Mouse (Mus musculus) left cerebral cortex, postnatal 10 days (tissue): ENCODE data around the gene Rasgrf1. TPM values are rescaled to one million over a fixed set of nuclear protein-coding genes. Genes with fewer than 3 reads are reported as not detected.
"Not testable (repeated sequence)": the region's sequence is repeated elsewhere in the genome, so short reads cannot be mapped to it uniquely, and the experiment has no call there.

Experiments used
- DNase-seq, 2 experiments: peaks; one replicate each; pipeline ENCODE4 v3.0.0; 2021 to 2022; ENCODE audit warnings: low spot score in 2 of 2, mixed read lengths in 1 of 2; ENCODE audit errors: extremely low spot score in 1 of 2
- intact Hi-C: fragments of 180-260 bp; cut with DNase I; formaldehyde crosslinking; loops from one replicate; pipeline ENCODE4 v1.15.1; 2025
- total RNA-seq, 2 experiments: library from RNA; stranded (reverse); gene quantifications; 2 replicates each; pipeline ENCODE4 v1.2.3; 2021

The Rasgrf1 gene
- total RNA-seq, 2 experiments from 2014 or later, result 104 to 112 TPM

DNA sequence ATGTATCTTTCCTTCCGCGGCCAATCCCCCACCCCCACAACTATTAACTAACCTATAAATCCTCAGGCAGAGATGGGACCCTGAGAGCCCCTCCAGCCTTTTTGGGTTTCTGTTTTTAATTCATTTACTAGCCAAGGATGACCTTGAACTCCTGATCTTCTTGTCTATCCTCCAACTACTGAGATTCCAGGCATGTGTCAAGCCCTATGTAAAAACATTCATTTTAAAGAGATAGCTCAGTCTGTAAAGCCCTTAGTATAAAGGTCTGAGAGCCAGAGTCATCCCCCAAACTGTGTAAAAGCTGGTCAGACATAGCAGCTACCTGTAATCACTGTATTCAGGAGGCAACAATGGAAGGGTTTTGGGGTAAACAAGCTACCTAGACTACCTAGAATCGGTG lies 146.2 kb downstream of the Rasgrf1 start:
- intact Hi-C loops, result no loop called here

DNA sequence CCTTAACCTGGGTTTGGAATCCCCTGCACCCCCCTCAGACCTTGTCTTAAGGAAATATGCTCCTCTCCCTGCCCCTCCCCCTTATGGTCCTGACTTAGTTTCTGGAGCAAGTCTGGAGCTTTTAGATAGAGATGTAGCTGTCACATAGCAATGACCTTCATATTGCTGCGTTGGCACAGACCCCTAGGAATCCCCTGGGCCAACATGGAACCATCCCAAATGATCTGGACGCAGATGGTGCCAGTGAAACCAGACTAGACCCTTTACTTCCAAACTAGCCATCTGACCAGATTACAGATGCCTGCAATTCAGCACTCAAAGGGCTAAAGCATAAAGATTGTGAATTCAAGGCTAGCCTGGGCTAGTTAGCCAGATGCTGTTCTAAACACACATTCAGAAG lies 147.0 kb downstream of the Rasgrf1 start:
- intact Hi-C loops, result no loop called here
- DNase-seq, result no peak

More for the DNA sequence above, 146.2 kb downstream of the Rasgrf1 start:
- DNase-seq, result no peak

DNA sequence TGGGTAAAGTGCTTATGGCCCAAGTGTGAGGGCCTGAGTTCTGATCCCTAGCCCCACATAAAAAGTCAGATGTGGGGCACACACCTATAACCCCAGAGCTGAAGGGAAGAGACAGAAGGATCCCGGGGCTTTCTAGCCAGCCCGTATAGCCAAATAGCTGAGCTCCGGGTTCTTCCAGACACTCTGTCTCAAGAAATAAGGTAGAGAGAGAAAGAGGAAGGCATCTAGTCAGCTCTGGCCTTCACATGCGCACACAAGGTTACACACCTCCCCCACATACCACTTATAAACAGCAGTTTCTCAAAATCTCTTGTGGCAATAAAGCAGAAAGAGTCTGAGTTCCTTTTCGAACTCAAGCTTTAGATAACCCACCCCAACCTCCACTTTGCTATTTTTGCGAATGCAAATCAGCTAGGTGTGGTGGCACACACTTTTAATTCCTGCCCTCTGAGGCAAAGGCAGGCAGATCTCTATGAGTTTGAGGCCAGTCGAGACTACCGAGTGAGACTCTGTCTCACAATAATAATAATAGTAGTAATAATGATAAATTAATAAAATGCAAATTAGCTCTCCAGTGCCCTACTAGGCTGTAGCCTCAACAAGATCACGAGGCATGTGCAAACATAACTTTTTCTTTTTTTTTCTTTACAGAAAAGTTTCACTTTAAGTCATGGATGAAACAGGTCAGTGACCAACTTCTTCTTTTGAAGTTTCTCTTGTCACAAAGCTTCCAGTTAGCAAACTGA lies 150.3 kb downstream of the Rasgrf1 start:
- DNase-seq, result no peak
- intact Hi-C loops, result no loop called here

DNA sequence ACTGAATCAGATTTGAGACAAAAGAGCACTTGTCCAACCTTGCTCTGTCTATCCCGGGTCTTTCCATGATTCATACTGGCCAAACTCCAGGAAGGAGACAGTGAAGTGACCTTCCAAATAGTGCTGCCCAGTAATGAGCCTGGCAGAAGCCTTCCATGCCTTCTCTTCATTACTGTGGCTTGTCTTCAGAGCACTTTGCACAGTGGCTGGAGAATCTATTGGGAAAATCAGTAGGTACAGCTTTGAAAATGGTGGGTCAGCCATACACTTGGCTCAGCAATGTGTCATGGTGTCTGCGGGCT lies 150.8 kb downstream of the Rasgrf1 start:
- intact Hi-C loops, result no loop called here
- DNase-seq, result no peak

DNA sequence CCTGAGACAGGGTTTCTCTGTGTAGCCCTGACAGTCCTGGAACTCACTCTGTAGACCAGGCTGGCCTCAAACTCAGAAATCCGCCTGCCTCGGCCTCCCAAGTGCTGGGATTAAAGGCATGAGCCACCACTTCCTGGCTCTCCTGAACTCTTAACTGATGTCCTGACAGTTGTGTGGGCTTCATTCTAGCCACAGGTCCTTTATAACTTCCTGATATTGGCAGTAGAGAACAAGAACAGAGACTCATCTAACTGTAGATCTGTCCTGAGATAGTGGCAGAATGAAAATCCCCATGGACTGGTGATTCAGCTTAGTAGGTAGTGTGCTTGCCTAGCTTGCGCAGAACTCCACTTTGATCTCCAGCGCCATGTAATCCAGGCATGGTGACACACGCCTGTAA lies 151.2 kb downstream of the Rasgrf1 start:
- intact Hi-C loops, DNase-seq: not testable (repeated sequence)

DNA sequence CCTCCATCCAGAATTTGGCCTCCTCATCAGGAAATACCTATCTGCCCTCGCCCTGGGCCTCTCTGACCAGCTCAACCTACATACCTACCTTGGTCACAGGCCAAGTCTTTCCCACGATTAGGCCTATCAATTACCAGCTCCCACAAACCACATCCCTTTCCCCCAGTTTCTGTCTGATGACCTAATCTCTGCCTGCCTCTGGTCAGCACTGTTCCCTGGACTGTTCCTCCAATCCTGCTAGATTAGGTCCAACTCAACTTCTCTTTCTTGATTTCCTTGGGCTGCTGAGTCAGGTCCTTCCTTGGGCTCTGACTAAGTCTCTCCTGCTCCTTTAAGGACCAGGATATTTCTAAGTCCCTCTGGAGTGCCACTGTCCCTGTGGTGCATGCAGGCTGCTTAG lies 157.6 kb downstream of the Rasgrf1 start:
- intact Hi-C loops, result no loop called here
- DNase-seq, result no peak

DNA sequence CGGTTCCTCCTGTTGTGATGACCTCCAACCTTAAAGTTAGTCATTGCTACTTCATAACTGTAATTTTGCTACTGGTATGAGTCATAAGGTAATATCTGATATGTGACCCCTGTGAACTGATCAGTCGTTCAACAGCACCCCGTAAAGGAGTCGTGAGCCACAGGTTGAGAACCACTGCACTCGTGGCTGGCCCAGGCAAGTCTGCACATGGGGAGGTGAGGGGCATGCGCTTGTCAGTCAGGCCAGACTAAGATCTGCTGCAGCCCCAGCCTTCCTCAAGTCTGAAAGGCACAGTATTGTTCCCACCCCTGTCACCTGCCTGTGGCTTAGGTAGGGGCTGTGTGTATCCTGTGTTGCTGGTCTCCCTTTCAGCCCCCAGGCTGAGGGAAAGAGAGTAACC lies 159.1 kb downstream of the Rasgrf1 start:
- intact Hi-C loops, result no loop called here
- no peak for DNase-seq

DNA sequence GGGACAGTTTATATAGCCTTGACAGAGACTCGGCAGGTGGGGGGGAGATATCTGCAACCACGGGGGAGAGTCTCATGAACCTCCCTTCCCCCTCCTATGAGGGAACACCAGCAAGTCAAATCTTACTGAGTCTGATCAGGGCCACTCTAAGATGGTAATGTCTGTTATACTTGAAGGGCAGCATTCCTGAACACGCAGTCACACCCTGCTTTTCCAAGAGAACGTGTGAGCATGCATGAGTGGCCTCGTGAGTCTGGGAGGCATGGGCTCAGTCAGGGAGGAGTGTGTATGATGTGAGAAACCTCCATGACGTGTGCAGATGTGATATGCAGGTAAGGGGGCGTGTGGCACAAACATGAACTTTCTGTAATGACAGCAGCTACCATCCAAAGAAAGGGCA lies 159.8 kb downstream of the Rasgrf1 start:
- no peak for DNase-seq
- intact Hi-C loops, result no loop called here

DNA sequence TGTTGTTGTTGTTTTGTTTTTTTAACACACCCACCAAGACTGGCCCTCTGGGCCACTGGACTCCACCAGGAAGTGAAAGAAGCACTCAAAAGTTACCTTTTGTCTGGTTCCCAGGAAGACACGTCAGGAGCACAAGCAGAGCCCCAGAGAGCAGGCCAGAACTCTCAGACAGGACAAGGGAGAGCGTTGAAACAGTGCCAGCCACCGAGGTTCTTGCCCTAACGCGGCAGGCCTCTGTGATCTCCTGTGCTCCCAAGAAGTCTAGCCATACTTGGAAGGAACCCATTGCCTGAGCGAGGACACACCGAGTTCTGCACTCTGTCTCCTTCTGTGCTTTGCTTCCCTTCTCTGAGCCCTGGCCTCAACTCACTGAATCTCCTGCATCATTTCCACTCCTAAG lies 160.5 kb downstream of the Rasgrf1 start:
- DNase-seq, result no peak
- intact Hi-C loops, result no loop called here

DNA sequence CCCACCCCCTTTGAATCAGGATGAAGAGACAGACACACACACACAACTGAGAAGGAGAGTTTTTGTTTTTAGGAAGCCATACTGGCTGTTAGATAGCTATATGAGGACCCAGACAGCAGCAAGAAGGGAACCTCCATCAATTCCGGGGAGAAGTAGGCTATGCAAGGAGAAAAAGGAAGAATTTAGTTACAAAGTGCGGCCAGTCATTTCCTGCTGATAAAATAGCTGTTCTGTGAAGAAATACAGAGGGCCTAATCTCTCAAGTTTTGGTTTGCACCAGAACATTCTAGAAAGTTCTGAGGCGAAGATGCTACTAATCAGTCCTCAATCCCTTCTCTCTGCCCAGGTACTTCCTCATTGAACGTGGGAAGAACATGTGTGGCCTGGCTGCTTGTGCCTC lies 165.6 kb downstream of the Rasgrf1 start:
- no peak for DNase-seq
- intact Hi-C loops, result loop anchor here (5.0 kb wide), 2 partner anchors 98 to 248 kb away; no protein-coding TSS in a partner anchor

DNA sequence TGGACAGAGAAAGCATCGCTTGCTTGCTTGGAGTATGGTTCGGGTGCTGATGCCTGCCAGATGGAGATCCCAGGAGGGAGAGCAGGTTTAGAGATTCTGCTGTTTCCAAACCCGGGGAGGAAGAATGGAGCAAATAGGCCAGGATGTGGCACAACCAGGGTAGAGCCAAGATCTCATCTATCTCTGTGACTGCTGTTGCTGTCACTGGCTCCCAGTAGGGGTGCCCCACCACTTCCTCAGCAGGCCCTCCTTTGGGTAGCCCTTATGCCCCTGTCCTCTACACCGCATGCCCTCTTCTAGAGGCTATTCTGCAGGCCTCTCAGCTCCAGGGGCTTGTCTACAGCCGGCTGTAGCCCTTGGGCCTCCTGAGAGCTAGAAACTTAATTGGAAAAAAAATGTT lies 166.4 kb downstream of the Rasgrf1 start:
- intact Hi-C loops, result loop anchor here (5.0 kb wide), 2 partner anchors 99 to 249 kb away; no protein-coding TSS in a partner anchor
- DNase-seq, result no peak

Other genes with a start within 250 kb of the Rasgrf1 start
- gene Tmed3, start 204.8 kb upstream of the Rasgrf1 start, total RNA-seq, result 10 to 100 TPM; 27.0 to 31.0 TPM
- 1 to 10 TPM; 9.6 to 9.7 TPM for gene Ankrd34c, start 171.4 kb upstream of the Rasgrf1 start, total RNA-seq
- gene Ctsh, start 144.2 kb downstream of the Rasgrf1 start, total RNA-seq, result 10 to 100 TPM; 23.4 to 25.5 TPM
- 100 to 1,000 TPM; 407 to 420 TPM for gene Morf4l1, start 204.9 kb downstream of the Rasgrf1 start, total RNA-seq